Mouse (Mus musculus) midbrain, embryonic 13.5 days (tissue): ENCODE results near the gene Psap. TPM values are rescaled to one million over a fixed set of nuclear protein-coding genes. Genes with fewer than 3 reads are reported as not detected.
A peak's percentile ranks its signal among the peaks of the same experiment; 100 is the strongest.

Source experiments
- ATAC-seq: fragments of 200-750 bp; cut with Nextera tagmentation; 2 replicates; pipeline ENCODE4 v1.8.0; 2017; ENCODE audit warnings: mild to moderate bottlenecking, moderate TSS enrichment, moderate library complexity
- H3K27ac ChIP-seq: fragments of 300-500 bp; sonication (generic); 2 replicates; pipeline ENCODE4 v1.5.1; 2015; ENCODE audit warnings: inconsistent platforms, mild to moderate bottlenecking, moderate library complexity
- H3K27me3 ChIP-seq: fragments of 300-500 bp; sonication (generic); 2 replicates; pipeline ENCODE4 v1.6.1; 2015; ENCODE audit warnings: mild to moderate bottlenecking, inconsistent platforms
- H3K36me3 ChIP-seq: fragments of 300-500 bp; sonication (generic); 2 replicates; pipeline ENCODE4 v1.6.1; 2015; ENCODE audit warnings: mild to moderate bottlenecking, inconsistent platforms
- H3K4me1 ChIP-seq: fragments of 300-500 bp; sonication (generic); replicated peaks from 2 replicates; pipeline ENCODE4 v1.6.1; 2015; ENCODE audit warnings: inconsistent platforms
- H3K4me2 ChIP-seq: fragments of 300-500 bp; sonication (generic); replicated peaks from 2 replicates; pipeline ENCODE4 v1.6.1; 2015; ENCODE audit warnings: moderate library complexity, mild to moderate bottlenecking, inconsistent platforms
- H3K4me3 ChIP-seq: fragments of 300-500 bp; sonication (generic); replicated peaks from 2 replicates; pipeline ENCODE4 v1.5.1; 2015; ENCODE audit warnings: mild to moderate bottlenecking, inconsistent platforms
- H3K9ac ChIP-seq: fragments of 300-500 bp; sonication (generic); replicated peaks from 2 replicates; pipeline ENCODE4 v1.6.1; 2015; ENCODE audit warnings: mild to moderate bottlenecking, inconsistent platforms
- H3K9me3 ChIP-seq: fragments of 300-500 bp; sonication (generic); 2 replicates; pipeline ENCODE4 v1.6.1; 2016; ENCODE audit warnings: mild to moderate bottlenecking, inconsistent platforms
- WGBS: fragments of 180-500 bp; shearing (Covaris S2); methylation state at CpG from one replicate; pipeline ENCODE4 v1.1.7; 2015; 5-methylcytosine and 5-hydroxymethylcytosine counted together
- polyA plus RNA-seq: library from polyadenylated mRNA; unstranded; fragments of >200 nt; fragmentation: Nextera tagmentation; extraction: Ambion mirVana; gene quantifications from 2 replicates; pipeline ENCODE4 v1.2.1, GENCODE M21; 2015

Psap gene
- polyA plus RNA-seq, 1 experiment from 2014 or later: 154 TPM

DNA sequence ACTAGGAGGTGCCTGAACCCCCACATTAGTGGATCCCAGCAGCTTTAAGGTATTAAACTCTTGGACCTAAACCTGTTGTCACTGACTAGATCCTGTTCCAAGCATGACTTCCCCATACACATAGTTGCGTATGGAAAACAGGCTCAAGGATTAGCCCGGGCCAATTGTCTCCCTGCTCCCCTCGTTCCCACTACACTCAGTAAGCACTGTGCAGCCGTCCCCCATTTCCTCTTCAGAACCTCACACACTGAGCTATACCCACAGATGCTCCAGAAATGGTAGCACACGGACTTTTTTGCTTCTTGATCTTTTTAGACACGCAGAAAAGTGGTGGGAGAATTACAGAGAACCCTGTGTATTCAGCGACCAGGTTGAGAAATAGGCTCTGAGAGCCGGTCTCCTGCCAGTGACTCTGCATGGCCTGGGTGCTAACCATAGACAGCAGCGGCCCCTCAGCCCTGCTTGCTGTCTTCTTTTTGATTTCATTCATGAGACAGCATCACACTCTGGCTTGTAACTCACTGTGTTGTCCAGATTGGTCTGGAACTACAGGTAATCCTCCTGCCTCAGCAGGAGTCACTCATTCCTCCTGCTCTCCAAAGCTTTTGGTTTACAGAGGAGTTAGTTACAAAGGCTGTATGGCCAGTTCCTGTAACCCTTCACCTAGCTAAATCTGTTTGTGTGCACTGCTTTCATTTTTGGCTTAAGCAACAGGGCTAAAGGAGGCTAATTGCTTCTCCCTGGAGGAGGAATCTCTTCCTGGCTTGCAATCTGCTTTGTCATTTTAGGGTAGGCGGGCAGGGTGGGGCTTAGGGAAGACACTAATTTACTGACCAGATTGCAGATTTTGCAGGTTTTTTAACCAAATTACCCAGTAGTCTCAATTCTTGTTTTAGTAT, 4.9 kb downstream of the Psap start:
- Histone ChIP-seq H3K4me1 (peaks cover 93% of the 10 kb centered on the region), H3K9me3 (no peaks in the 10 kb centered on the region), H3K9ac (no peak overlapping the region), H3K4me3 (no peak overlapping the region), H3K27ac (peak overlapping the region; percentile 14; the same call in 1 of the 2 replicates), H3K36me3 (no peaks in the 10 kb centered on the region), H3K27me3 (no peaks in the 10 kb centered on the region), H3K4me2 (no peak overlapping the region)
- ATAC-seq: no peak
- WGBS: 62% methylated on average over 10 of the region's 10 CpGs

DNA sequence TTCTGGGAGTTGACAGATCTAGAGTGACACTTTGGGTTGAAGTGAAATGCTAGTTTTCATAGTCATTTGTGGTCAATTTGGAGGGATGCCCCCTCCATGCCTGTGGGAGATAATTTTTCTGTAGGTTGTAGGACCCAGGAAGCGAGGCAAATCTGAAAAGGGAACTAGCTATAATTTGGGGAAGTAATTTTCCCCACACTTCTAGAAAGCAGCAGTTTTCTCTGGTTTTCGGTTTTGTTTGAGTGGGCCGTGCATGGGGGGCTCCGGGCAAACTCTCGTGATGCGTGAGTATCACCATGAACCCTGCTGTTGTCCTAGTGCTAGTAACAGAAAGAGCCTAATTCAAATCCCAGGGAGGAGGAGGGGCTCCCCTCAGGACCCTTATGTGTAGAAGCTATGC, 6.8 kb downstream of the Psap start:
- peak overlapping the region; percentile 57 for H3K4me2 ChIP-seq
- peak overlapping the region; percentile 48; the same call in 1 of the 2 replicates for H3K9ac ChIP-seq
- WGBS: 53% methylated on average over 6 of the region's 6 CpGs
- no peak for ATAC-seq
- H3K27me3 ChIP-seq: no peaks in the 10 kb centered on the region
- peak overlapping the region; percentile 81 for H3K27ac ChIP-seq
- H3K4me3 ChIP-seq: no peak overlapping the region
- peaks cover 90% of the 10 kb centered on the region for H3K4me1 ChIP-seq
- H3K36me3 ChIP-seq: no peaks in the 10 kb centered on the region
- no peaks in the 10 kb centered on the region for H3K9me3 ChIP-seq

DNA sequence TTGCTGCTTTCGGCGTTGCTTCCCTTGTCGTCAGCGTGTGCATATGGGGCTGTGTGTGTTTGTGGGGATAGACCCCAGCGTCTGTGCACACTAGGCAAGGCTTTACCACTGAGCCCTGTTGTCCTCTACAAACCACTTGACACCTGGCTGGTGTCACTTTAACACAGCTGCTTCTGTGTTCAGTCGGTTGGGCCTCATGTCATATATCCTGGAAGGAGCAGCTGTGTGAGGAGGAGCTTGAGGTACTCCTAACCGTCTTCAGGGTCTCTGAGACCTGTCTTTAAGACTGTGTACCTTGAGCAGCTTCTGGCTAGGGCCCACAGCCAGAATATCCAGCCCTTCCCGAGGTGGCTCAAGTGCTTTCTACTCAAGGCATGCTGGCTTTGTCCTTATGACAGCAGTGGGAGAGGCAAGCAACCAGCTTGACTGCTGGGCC, 7.3 kb downstream of the Psap start:
- peak overlapping the region; percentile 57 for H3K4me2 ChIP-seq
- no peaks in the 10 kb centered on the region for H3K36me3 ChIP-seq
- H3K4me1 ChIP-seq: peaks cover 89% of the 10 kb centered on the region
- 41% methylated on average over 8 of the region's 8 CpGs for WGBS
- peak overlapping the region; percentile 81 for H3K27ac ChIP-seq
- H3K9me3 ChIP-seq: no peaks in the 10 kb centered on the region
- H3K4me3 ChIP-seq: peak overlapping the region; percentile 25; the same call in 1 of the 2 replicates
- peak overlapping the region; percentile 48; the same call in 1 of the 2 replicates for H3K9ac ChIP-seq
- H3K27me3 ChIP-seq: no peaks in the 10 kb centered on the region
- ATAC-seq: 0 out of 2 replicates have a peak, but pooled peaks have one; percentile 9

DNA sequence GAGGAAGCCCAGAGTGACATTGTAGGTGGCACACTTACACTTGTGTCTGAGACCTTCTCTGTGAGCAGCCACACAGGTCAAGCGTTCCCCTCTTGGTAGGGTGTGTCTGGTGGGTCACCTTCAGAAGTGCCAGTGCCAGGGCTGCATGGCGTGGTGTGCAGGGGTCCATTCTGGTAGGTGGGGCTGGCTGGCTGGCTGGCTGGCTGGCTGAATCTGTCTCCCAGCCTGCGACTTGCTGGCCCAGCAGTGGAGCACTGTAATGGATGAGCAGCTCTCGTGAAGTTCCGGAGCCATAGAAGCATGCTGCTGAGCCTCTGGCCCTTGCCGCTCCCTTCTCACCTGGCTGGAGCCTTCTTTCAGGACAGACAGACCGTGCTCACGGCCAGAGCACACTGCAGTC, 7.8 kb downstream of the Psap start:
- Histone ChIP-seq H3K9me3 (no peaks in the 10 kb centered on the region), H3K4me2 (peak overlapping the region; percentile 57), H3K36me3 (no peaks in the 10 kb centered on the region), H3K27me3 (no peaks in the 10 kb centered on the region), H3K4me3 (peak overlapping the region; percentile 25), H3K9ac (peak overlapping the region; percentile 48), H3K4me1 (peaks cover 89% of the 10 kb centered on the region), H3K27ac (peak overlapping the region; percentile 81)
- WGBS: 35% methylated on average over 8 of the region's 8 CpGs
- peak; percentile 49 for ATAC-seq

DNA sequence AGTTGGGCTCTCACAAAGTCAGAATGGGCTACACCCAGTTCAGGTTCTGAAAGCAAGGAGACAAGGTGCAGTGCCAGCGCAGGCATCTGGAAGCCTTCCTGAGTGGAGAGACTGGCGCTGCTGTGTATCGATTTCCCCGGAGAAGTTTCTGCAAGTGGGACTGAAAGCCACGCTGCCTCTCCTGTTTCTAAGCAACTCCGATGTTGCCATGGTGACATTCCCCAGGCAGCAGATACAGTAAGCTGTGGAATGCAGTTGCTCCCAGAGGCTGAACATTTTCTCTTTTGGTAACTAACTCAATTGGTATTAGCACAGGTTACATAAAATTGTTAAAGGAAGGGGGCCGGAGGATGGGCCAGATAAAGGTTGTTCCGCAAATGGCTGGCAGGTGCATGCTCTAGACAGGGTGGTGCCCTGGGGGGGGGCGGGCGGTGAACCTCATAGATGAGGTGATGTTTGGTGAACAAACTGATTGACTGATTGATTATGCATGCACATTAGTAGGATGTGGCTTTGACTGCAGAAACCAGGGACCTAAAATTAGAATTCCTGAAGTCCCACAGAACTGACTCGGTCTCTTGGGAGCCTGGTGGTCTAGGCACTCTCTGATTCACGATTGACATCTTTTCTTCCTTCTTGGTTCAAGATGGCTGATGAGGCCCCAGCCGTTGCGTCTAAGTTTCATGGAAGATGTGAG, 8.4 kb downstream of the Psap start:
- Histone ChIP-seq H3K4me3 (peak overlapping the region; percentile 25), H3K9me3 (no peaks in the 10 kb centered on the region), H3K36me3 (no peaks in the 10 kb centered on the region), H3K27ac (peak overlapping the region; percentile 81), H3K4me2 (peak overlapping the region; percentile 57), H3K4me1 (peaks cover 87% of the 10 kb centered on the region), H3K9ac (peak overlapping the region; percentile 48), H3K27me3 (no peaks in the 10 kb centered on the region)
- peak; percentile 84 for ATAC-seq
- 11% methylated on average over 14 of the region's 14 CpGs for WGBS

DNA sequence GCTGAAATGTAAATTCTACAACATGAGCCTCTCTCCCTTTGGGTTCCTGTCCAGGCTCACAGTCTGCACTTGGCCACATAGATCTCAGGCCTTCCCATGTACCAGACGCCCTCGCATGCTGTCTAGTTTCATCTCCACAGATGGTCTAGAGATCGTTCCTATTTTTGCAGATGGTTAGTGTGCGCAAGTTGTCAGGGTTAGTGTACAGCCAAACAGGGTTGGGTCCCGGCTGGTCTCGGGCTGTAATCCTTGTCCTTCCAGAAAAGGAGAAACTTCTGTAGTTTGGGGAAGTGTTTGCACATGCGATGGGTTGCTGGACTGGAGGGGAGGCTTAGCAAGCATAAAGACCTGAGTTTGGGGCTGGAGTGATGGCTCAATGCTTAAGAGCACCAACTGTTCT, 9.1 kb downstream of the Psap start:
- ATAC-seq: no peak
- Histone ChIP-seq H3K36me3 (peaks cover under 1% of the 10 kb centered on the region; the same call in 1 of the 2 replicates), H3K27ac (peak overlapping the region; percentile 81), H3K27me3 (no peaks in the 10 kb centered on the region), H3K9me3 (no peaks in the 10 kb centered on the region), H3K4me2 (peak overlapping the region; percentile 57), H3K4me3 (no peak overlapping the region), H3K9ac (0 out of 2 replicates have a peak overlapping the region, but pooled peaks have one; percentile 14), H3K4me1 (peaks cover 80% of the 10 kb centered on the region)
- WGBS: 92% methylated on average over 7 of the region's 7 CpGs

DNA sequence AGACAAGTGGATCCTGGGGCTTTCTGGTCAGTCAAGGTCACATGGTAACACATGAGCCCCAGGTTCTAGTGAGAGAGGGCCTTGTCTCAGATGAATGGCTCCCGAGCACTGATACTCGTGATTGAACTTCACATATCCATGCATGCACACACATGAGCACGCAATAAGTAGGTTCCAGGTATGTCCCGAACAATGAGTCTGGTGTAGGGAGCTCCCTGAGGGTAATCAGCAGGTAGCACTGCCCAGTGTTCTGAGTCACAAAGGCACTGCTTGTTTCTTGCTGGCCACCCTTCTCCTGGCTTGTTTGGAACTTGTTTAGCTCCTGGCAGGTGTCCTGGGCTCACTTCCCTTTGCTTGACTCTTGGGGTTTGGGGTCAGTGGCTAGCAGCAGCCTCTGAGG, 9.7 kb downstream of the Psap start:
- no peak overlapping the region for H3K27ac ChIP-seq
- WGBS: 95% methylated on average over 4 of the region's 4 CpGs
- no peak overlapping the region for H3K4me2 ChIP-seq
- peaks cover 74% of the 10 kb centered on the region for H3K4me1 ChIP-seq
- peaks cover 7% of the 10 kb centered on the region for H3K36me3 ChIP-seq
- no peaks in the 10 kb centered on the region for H3K27me3 ChIP-seq
- no peak for ATAC-seq
- H3K4me3 ChIP-seq: no peak overlapping the region
- H3K9ac ChIP-seq: no peak overlapping the region
- no peaks in the 10 kb centered on the region for H3K9me3 ChIP-seq

DNA sequence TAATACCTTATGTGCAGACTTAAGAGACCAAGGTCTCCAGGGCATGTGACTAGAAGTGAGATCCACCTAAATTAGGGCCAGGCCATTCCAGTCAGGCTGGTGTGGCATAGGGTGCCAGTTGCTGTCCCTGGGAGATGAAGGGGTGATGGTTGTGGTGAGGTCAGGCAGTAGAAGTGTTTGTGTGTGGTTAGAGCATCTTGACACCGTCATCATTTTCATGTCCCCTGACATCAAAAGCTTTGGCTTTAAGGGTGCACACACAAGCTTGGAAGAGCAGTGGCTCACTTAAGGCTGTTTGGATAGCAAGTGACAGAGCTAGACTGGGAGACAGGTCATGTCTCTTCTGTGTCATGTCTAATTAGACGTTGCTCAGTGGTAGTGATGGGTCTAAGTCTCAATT, 10.3 kb downstream of the Psap start:
- Histone ChIP-seq H3K9me3 (no peaks in the 10 kb centered on the region), H3K4me3 (no peak overlapping the region), H3K9ac (no peak overlapping the region), H3K36me3 (peaks cover 12% of the 10 kb centered on the region), H3K27me3 (no peaks in the 10 kb centered on the region), H3K27ac (no peak overlapping the region), H3K4me1 (peaks cover 68% of the 10 kb centered on the region), H3K4me2 (no peak overlapping the region)
- no peak for ATAC-seq
- WGBS: 91% methylated on average over 2 of the region's 2 CpGs

DNA sequence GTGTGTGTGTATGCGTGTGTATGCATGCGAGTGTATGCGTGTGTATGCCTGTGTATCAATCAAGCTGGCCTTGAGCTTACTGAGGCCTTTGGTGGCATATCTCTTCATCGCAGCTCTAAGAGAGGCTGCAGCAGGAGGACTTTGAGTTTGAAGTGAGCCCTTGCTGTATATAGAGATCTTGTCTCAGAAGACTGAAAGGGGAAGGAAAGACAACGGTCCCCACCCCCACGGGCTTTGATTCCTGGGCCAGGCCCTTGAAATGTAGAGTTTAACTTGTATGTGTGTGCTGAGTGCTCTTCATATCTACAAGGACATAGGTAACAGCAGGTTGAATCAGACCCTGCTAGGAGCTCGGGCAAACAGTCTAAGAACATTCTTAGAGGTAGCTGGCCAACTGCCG, 11.8 kb downstream of the Psap start:
- 91% methylated on average over 8 of the region's 8 CpGs for WGBS
- peaks cover 54% of the 10 kb centered on the region for H3K4me1 ChIP-seq

DNA sequence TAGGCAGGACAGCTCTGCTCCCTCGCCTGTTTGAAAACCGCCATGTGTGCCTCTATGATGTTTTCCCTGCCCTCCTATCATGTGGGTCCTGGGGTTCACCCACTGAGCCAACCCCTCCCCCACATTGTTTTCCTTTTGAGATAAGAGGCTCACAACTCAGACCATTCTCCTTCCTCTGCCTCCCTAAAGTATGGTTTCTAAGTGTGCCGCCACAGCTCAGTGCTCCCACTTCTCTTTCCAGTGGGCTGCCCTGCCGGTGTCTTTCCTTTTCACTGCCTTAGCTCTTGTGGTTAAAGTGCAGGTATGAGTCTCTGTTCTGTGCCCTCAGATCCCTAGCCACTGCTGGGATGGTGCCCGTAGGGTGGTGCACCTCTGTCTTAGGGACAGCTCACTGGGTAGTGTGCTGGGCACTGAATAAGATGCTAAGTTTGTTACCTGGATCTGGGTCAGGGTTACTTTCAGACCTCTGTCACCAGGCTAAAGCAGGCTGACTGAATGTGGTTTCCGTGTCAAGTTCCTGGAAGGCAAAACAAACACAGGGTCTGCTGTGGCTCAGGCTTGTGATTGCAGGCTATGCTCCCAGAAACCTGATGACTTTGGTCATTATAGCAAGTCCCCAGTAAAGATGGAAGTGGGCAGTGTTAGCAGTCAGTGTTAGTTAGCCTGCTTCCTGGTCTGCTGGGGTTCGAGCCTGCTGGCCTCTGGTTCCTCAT, 12.8 kb downstream of the Psap start:
- 74% methylated on average over 7 of the region's 7 CpGs for WGBS
- H3K9me3 ChIP-seq: no peaks in the 10 kb centered on the region

More for the DNA sequence above, 11.8 kb downstream of the Psap start:
- H3K4me3 ChIP-seq: no peak overlapping the region
- no peak for ATAC-seq
- peaks cover 27% of the 10 kb centered on the region for H3K36me3 ChIP-seq
- H3K9ac ChIP-seq: no peak overlapping the region
- no peak overlapping the region for H3K27ac ChIP-seq
- no peaks in the 10 kb centered on the region for H3K9me3 ChIP-seq
- no peaks in the 10 kb centered on the region for H3K27me3 ChIP-seq
- no peak overlapping the region for H3K4me2 ChIP-seq

DNA sequence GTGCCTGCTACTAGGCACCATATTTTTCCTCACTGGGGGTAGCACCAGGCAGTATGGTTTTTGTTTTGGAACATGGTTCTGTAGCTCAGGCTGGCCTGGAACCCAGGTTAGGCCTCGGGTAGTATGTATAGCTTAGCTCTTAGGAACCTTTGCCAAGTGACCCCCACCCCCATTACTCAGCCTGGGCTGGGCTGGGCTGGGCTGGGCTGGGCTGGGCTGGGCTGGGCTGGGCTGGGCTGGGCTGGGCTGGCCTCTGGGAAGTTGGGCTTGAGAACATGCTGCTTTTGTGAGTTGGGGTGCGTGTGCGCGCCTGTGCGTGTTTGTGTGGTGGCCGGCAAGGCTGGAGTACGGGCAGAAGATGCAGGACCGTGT, 13.3 kb downstream of the Psap start:
- Histone ChIP-seq H3K4me2 (no peak overlapping the region), H3K9ac (no peak overlapping the region), H3K4me3 (no peak overlapping the region), H3K36me3 (peaks cover 42% of the 10 kb centered on the region), H3K27me3 (no peaks in the 10 kb centered on the region), H3K4me1 (peaks cover 39% of the 10 kb centered on the region), H3K27ac (no peak overlapping the region), H3K9me3 (no peaks in the 10 kb centered on the region)
- ATAC-seq: no peak
- WGBS: 86% methylated on average over 8 of the region's 8 CpGs

More for the DNA sequence above, 12.8 kb downstream of the Psap start:
- H3K9ac ChIP-seq: 0 out of 2 replicates have a peak overlapping the region, but pooled peaks have one; percentile 16
- H3K36me3 ChIP-seq: peaks cover 37% of the 10 kb centered on the region
- no peak overlapping the region for H3K4me2 ChIP-seq
- peaks cover 45% of the 10 kb centered on the region for H3K4me1 ChIP-seq
- no peak overlapping the region; the same call in 1 of the 2 replicates for H3K27ac ChIP-seq
- H3K27me3 ChIP-seq: no peaks in the 10 kb centered on the region
- no peak for ATAC-seq
- H3K4me3 ChIP-seq: no peak overlapping the region
